Mouse (Mus musculus) myocyte (in vitro differentiated cells): ENCODE measurements at regions not wholly inside any gene's neighbourhood (a gene's known extent, or its start where the extent isn't known, plus 50 kb on each side); places are given as distances from the start of the nearest gene placed in this dataset.

ENCODE experiments used
- H3K27me3 ChIP-seq: one replicate; pipeline ENCODE4 v1.6.1; 2011; ENCODE audit not compliant: control insufficient read depth, insufficient read depth, insufficient read length
- H3K36me3 ChIP-seq: one replicate; pipeline ENCODE4 v1.6.1; 2011; ENCODE audit not compliant: control insufficient read depth, insufficient read depth
- H3K4me2 ChIP-seq: one replicate; pipeline ENCODE4 v1.6.1; 2011; ENCODE audit warnings: low read depth, control low read depth
- H3K4me3 ChIP-seq: one replicate; pipeline ENCODE4 v1.5.1; 2011; ENCODE audit warnings: mild to moderate bottlenecking, control low read depth, moderate library complexity
- H3K79me2 ChIP-seq: one replicate; pipeline ENCODE4 v1.6.1; 2011; ENCODE audit not compliant: control insufficient read depth, insufficient read depth
- H3ac ChIP-seq: one replicate; pipeline ENCODE4 v1.6.1; 2011; ENCODE audit not compliant: control insufficient read depth, insufficient read length
- CEBPB ChIP-seq: IDR thresholded peaks from 2 replicates; pipeline ENCODE4 v1.6.1; 2011; ENCODE audit warnings: mild to moderate bottlenecking, moderate library complexity; ENCODE audit not compliant: poor library complexity, insufficient read depth, severe bottlenecking
- E2F4 ChIP-seq: IDR thresholded peaks from one replicate; pipeline ENCODE4 v1.6.1; 2011; ENCODE audit warnings: mild to moderate bottlenecking, control low read depth, moderate library complexity; ENCODE audit not compliant: insufficient read depth
- MAX ChIP-seq: IDR thresholded peaks from one replicate; pipeline ENCODE4 v1.6.1; 2011; ENCODE audit warnings: low read depth, mild to moderate bottlenecking, control low read depth
- MYOD1 ChIP-seq, 3 experiments: IDR thresholded peaks; one replicate each; pipeline ENCODE4 v1.6.1; 2011; ENCODE audit warnings: control low read depth in 2 of 3, low read depth in 2 of 3, mild to moderate bottlenecking in 2 of 3, moderate library complexity in 1 of 3; ENCODE audit not compliant: insufficient read length in 2 of 3, control insufficient read depth in 1 of 3
- MYOG ChIP-seq, 3 experiments: IDR thresholded peaks; one replicate each; pipeline ENCODE4 v1.6.1; 2011; ENCODE audit warnings: control low read depth in 2 of 3, low read depth in 2 of 3, mild to moderate bottlenecking in 2 of 3; ENCODE audit not compliant: insufficient read length in 2 of 3, control insufficient read depth in 1 of 3, insufficient read depth in 1 of 3
- POLR2A ChIP-seq: IDR thresholded peaks from one replicate; pipeline ENCODE4 v1.6.1; 2011; ENCODE audit warnings: low read depth, mild to moderate bottlenecking, control low read depth, moderate library complexity; ENCODE audit not compliant: insufficient read length
- POLR2AphosphoS2 ChIP-seq: IDR thresholded peaks from one replicate; pipeline ENCODE4 v1.6.1; 2011; ENCODE audit warnings: low read depth, control low read depth; ENCODE audit not compliant: insufficient read length
- REST ChIP-seq: IDR thresholded peaks from one replicate; pipeline ENCODE4 v1.6.1; 2011; ENCODE audit warnings: mild to moderate bottlenecking, control low read depth, moderate library complexity; ENCODE audit not compliant: insufficient read depth, insufficient read length
- SRF ChIP-seq: IDR thresholded peaks from one replicate; pipeline ENCODE4 v1.6.1; 2011; ENCODE audit warnings: low read depth; ENCODE audit not compliant: control insufficient read depth, insufficient read length
- TCF12 ChIP-seq: IDR thresholded peaks from one replicate; pipeline ENCODE4 v1.6.1; 2011; ENCODE audit warnings: mild to moderate bottlenecking, control low read depth; ENCODE audit not compliant: poor library complexity, insufficient read depth, severe bottlenecking
- TCF3 ChIP-seq: IDR thresholded peaks from one replicate; pipeline ENCODE4 v1.6.1; 2011; ENCODE audit warnings: low read depth, control low read depth; ENCODE audit not compliant: insufficient read length
- USF1 ChIP-seq: IDR thresholded peaks from one replicate; pipeline ENCODE4 v1.6.1; 2011; ENCODE audit warnings: low read depth, mild to moderate bottlenecking, control low read depth, moderate library complexity

- Histone ChIP-seq H3K79me2 (no peaks in the 10 kb centered on the region), H3K36me3 (no peaks in the 10 kb centered on the region), H3K4me3 (no peak overlapping the region), H3K4me2 (no peak overlapping the region), H3ac (no peak overlapping the region), H3K27me3 (no peaks in the 10 kb centered on the region)
- TF ChIP-seq TCF3 (no peak), REST (no peak), MYOD1 (IDR thresholded peaks at IDR 0.05; ENCODE audit: control insufficient read depth in 1 of 3, insufficient read length in 2 of 3, low read depth in 2 of 3) (no peak), SRF (no peak), USF1 (no peak), E2F4 (no peak), MYOG (IDR thresholded peaks at IDR 0.05; ENCODE audit: control insufficient read depth in 1 of 3, insufficient read depth in 1 of 3, insufficient read length in 2 of 3, low read depth in 2 of 3) (no peak), POLR2A (no peak), POLR2AphosphoS2 (no peak), TCF12 (no peak), CEBPB (no peak), MAX (no peak)
Observed at GRCm38 (mm10) chr10:122318886-122319285, 129.4 kb upstream of the Avpr1a start.

- H3K4me3 ChIP-seq, result no peak overlapping the region
- no peaks in the 10 kb centered on the region for H3K79me2 ChIP-seq
- H3K4me2 ChIP-seq, result no peak overlapping the region
- H3ac ChIP-seq, result no peak overlapping the region
- no peaks in the 10 kb centered on the region for H3K27me3 ChIP-seq
- TF ChIP-seq SRF (no peak), USF1 (no peak), MAX (no peak), POLR2AphosphoS2 (no peak), TCF12 (no peak), POLR2A (no peak), E2F4 (no peak), CEBPB (no peak)
- H3K36me3 ChIP-seq, result no peaks in the 10 kb centered on the region
Observed at GRCm38 (mm10) chr10:122310646-122311193, 137.6 kb upstream of the Avpr1a start.

GRCm38 (mm10) chr10:122308691-122309090 is 139.6 kb upstream of the Avpr1a start:
- H3K79me2 ChIP-seq, result no peaks in the 10 kb centered on the region
- no peaks in the 10 kb centered on the region for H3K36me3 ChIP-seq
- TF ChIP-seq REST, result no peak
- H3K4me3 ChIP-seq, result no peak overlapping the region
- no peak overlapping the region for H3K4me2 ChIP-seq
- no peak overlapping the region for H3ac ChIP-seq
- no peaks in the 10 kb centered on the region for H3K27me3 ChIP-seq

GRCm38 (mm10) chr10:122302259-122302658 is 146.0 kb upstream of the Avpr1a start:
- TF ChIP-seq TCF3 (no peak), POLR2AphosphoS2 (no peak), MYOD1 (IDR thresholded peaks at IDR 0.05; ENCODE audit: control insufficient read depth in 1 of 3, insufficient read length in 2 of 3, low read depth in 2 of 3) (no peak), TCF12 (no peak), REST (no peak), CEBPB (no peak), SRF (no peak), MYOG (IDR thresholded peaks at IDR 0.05; ENCODE audit: control insufficient read depth in 1 of 3, insufficient read depth in 1 of 3, insufficient read length in 2 of 3, low read depth in 2 of 3) (no peak), E2F4 (no peak), MAX (no peak), POLR2A (no peak), USF1 (no peak)
- Histone ChIP-seq H3K4me3 (no peak overlapping the region), H3K27me3 (no peaks in the 10 kb centered on the region), H3K36me3 (no peaks in the 10 kb centered on the region), H3K4me2 (no peak overlapping the region), H3K79me2 (no peaks in the 10 kb centered on the region), H3ac (no peak overlapping the region)

- no peak for TF ChIP-seq TCF3
- TF ChIP-seq CEBPB, result no peak
- Histone ChIP-seq H3K27me3 (no peaks in the 10 kb centered on the region), H3K4me2 (no peak overlapping the region), H3K4me3 (no peak overlapping the region), H3ac (no peak overlapping the region), H3K36me3 (no peaks in the 10 kb centered on the region), H3K79me2 (no peaks in the 10 kb centered on the region)
Observed at GRCm38 (mm10) chr10:122295921-122296425, 152.3 kb upstream of the Avpr1a start.
